11 mouse cellular contexts compared by ENCODE assay signal in the genomic region with DNA sequence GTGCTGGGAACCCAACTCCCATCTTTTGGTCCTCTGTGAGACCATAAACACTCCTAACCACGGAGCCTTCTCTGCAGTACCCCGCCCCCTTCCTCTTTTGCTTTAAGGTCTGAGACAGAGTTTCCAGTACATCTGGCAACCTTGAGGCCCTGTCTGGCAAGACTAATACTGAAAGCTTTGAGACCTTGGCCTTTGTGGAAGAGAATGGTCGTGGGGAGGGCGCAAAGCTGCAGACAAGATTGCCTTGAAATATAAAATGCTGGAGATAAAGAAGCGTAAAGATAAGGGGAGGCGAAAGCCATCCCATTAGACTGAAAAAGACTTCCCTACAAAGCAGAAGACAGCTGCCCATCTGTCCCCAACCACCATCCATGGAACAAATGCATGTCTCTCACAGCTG. TPM values are rescaled to one million over a fixed set of nuclear protein-coding genes. Genes with fewer than 3 reads are reported as not detected.
DNase-seq lines count a peak whose midpoint lies in the region; ATAC-seq lines count a peak whose summit lies in the region.
"Had no signal": no experiment of that assay in that cellular context is flagged by ENCODE, and none has a peak within 500 bp of the region (broad histone marks: within the 10 kb centered on the region; RNA-seq: fewer than 3 reads in every experiment).

No protein-coding gene starts in this region.

- H3K27ac ChIP-seq in kidney, embryonic 14.5 days (ENCODE audit: low read depth, low read length), result no peak overlapping the region
- no peak overlapping the region for H3K27ac ChIP-seq in hindbrain, embryonic 14.5 days
- H3K27ac ChIP-seq in midbrain, embryonic 13.5 days, result no peak overlapping the region

- no peak for ATAC-seq in kidney, embryonic 14.5 days (ENCODE audit: low FRiP score, low TSS enrichment)
- ATAC-seq in hindbrain, embryonic 14.5 days (ENCODE audit: low FRiP score), result no peak
- no peak for ATAC-seq in midbrain, embryonic 13.5 days

- DNase-seq in kidney, postnatal 36 days, result no peak
- peak; percentile 69 for DNase-seq in adrenal gland, postnatal 14 days
- DNase-seq in hindbrain, embryonic 14.5 days (ENCODE audit: low spot score), result no peak
- no peak for DNase-seq in spleen, postnatal 4 days (ENCODE audit: low spot score in 2 of 2)
- DNase-seq in thymus, postnatal 36 days, result no peak
- no peak for DNase-seq in layer of hippocampus, adult 18-20 months (ENCODE audit: low spot score in 2 of 2)
- DNase-seq: thymus, adult 18-20 months had no signal

- no peaks in the 10 kb centered on the region; the same call in 1 of the 2 replicates for H3K36me3 ChIP-seq in kidney, embryonic 14.5 days (ENCODE audit: control insufficient read depth, insufficient read depth, low read length)
- H3K36me3 ChIP-seq in hindbrain, embryonic 14.5 days (replicated peaks; ENCODE audit: control insufficient read depth, insufficient read depth), result 0 out of 2 replicates have a peak, but pooled peaks cover 7% of the 10 kb centered on the region
- peaks cover 8% of the 10 kb centered on the region; the same call in 1 of the 2 replicates for H3K36me3 ChIP-seq in midbrain, embryonic 13.5 days

- H3K4me1 ChIP-seq in kidney, embryonic 14.5 days (ENCODE audit: control insufficient read depth, insufficient read depth, low read length), result 0 out of 2 replicates have a peak, but pooled peaks cover 6% of the 10 kb centered on the region
- peaks cover 18% of the 10 kb centered on the region for H3K4me1 ChIP-seq in hindbrain, embryonic 14.5 days (replicated peaks; ENCODE audit: control insufficient read depth, insufficient read depth, low read length)
- peaks cover 29% of the 10 kb centered on the region for H3K4me1 ChIP-seq in midbrain, embryonic 13.5 days (replicated peaks)

- 77% methylated on average over 6 of the region's 6 CpGs for WGBS in kidney, embryonic 14.5 days
- 94% methylated on average over 6 of the region's 6 CpGs for WGBS in hindbrain, embryonic 14.5 days
- 91% methylated on average over 6 of the region's 6 CpGs for WGBS in midbrain, embryonic 13.5 days

- no peaks in the 10 kb centered on the region for H3K27me3 ChIP-seq in kidney, embryonic 14.5 days (ENCODE audit: control insufficient read depth, insufficient read depth, low read length)
- no peaks in the 10 kb centered on the region for H3K27me3 ChIP-seq in hindbrain, embryonic 14.5 days (ENCODE audit: control insufficient read depth, insufficient read depth, low read length)
- no peaks in the 10 kb centered on the region for H3K27me3 ChIP-seq in midbrain, embryonic 13.5 days

- H3K9ac ChIP-seq in kidney, embryonic 14.5 days (ENCODE audit: low read depth, low read length), result no peak overlapping the region
- peak overlapping the region; percentile 59 for H3K9ac ChIP-seq in hindbrain, embryonic 14.5 days
- peak overlapping the region; percentile 80; the same call in 1 of the 2 replicates for H3K9ac ChIP-seq in midbrain, embryonic 13.5 days (replicated peaks)

- peak overlapping the region; percentile 63; the same call in 1 of the 2 replicates for H3K4me3 ChIP-seq in kidney, embryonic 14.5 days (ENCODE audit: low read length)
- peak overlapping the region; percentile 54; the same call in 1 of the 2 replicates for H3K4me3 ChIP-seq in hindbrain, embryonic 14.5 days (replicated peaks; ENCODE audit: low read length)
- peak overlapping the region; percentile 64 for H3K4me3 ChIP-seq in midbrain, embryonic 13.5 days (replicated peaks)

- peak overlapping the region; percentile 84; the same call in 1 of the 2 replicates for H3K4me2 ChIP-seq in kidney, embryonic 14.5 days (replicated peaks; ENCODE audit: low read depth, low read length)
- H3K4me2 ChIP-seq in hindbrain, embryonic 14.5 days (replicated peaks), result peak overlapping the region; percentile 65
- H3K4me2 ChIP-seq in midbrain, embryonic 13.5 days (replicated peaks), result peak overlapping the region; percentile 75

- H3K9me3 ChIP-seq in kidney, embryonic 14.5 days (ENCODE audit: control insufficient read depth, low read length), result no peaks in the 10 kb centered on the region
- no peaks in the 10 kb centered on the region for H3K9me3 ChIP-seq in hindbrain, embryonic 14.5 days (ENCODE audit: control insufficient read depth, low read length)
- no peaks in the 10 kb centered on the region for H3K9me3 ChIP-seq in midbrain, embryonic 13.5 days

RNA-seq across cellular contexts. Expression of a gene that starts 1.3 kb away (rescaled TPM):
- 9.2 and 13.1 TPM in 2 replicates for polyA plus RNA-seq in kidney, embryonic 14.5 days (2014; fragmentation: Nextera tagmentation; extraction: Ambion mirVana)
- 592 and 605 TPM in 2 replicates for total RNA-seq in adrenal gland, postnatal 14 days (2021)
- 15.2 TPM in 2 replicates for polyA plus RNA-seq in hindbrain, embryonic 14.5 days (2014; fragmentation: Nextera tagmentation; extraction: Ambion mirVana)
- polyA plus RNA-seq in midbrain, embryonic 13.5 days (2015; fragmentation: Nextera tagmentation; extraction: Ambion mirVana), result 19.3 and 24.1 TPM in 2 replicates
- total RNA-seq in layer of hippocampus, adult 18-20 months (2021), result 10 to 100 TPM; 19.0 to 19.9 TPM

RNA-seq across cellular contexts. Expression of a gene that starts 8.5 kb away (rescaled TPM):
- not detected in 2 replicates for polyA plus RNA-seq in kidney, embryonic 14.5 days (2014; fragmentation: Nextera tagmentation; extraction: Ambion mirVana)
- total RNA-seq in adrenal gland, postnatal 14 days (2021), result 0.90 and 0.96 TPM in 2 replicates
- 0.33 and 0.35 TPM in 2 replicates for polyA plus RNA-seq in hindbrain, embryonic 14.5 days (2014; fragmentation: Nextera tagmentation; extraction: Ambion mirVana)
- polyA plus RNA-seq in midbrain, embryonic 13.5 days (2015; fragmentation: Nextera tagmentation; extraction: Ambion mirVana), result 0.06 and 0.12 TPM in 2 replicates
- total RNA-seq in layer of hippocampus, adult 18-20 months (2021), result 10 to 100 TPM; 43.3 to 44.8 TPM
- total RNA-seq: gastrocnemius, postnatal 4 days had no signal

RNA-seq across cellular contexts. Expression of a gene that starts 22.0 kb away (rescaled TPM):
- polyA plus RNA-seq in kidney, embryonic 14.5 days (2014; fragmentation: Nextera tagmentation; extraction: Ambion mirVana), result 0.32 and 0.39 TPM in 2 replicates
- 18.4 and 21.2 TPM in 2 replicates for total RNA-seq in adrenal gland, postnatal 14 days (2021)
- polyA plus RNA-seq in hindbrain, embryonic 14.5 days (2014; fragmentation: Nextera tagmentation; extraction: Ambion mirVana), result 1.4 and 1.5 TPM in 2 replicates
- polyA plus RNA-seq in midbrain, embryonic 13.5 days (2015; fragmentation: Nextera tagmentation; extraction: Ambion mirVana), result 0.41 and 0.43 TPM in 2 replicates
- total RNA-seq in layer of hippocampus, adult 18-20 months (2021), result 10 to 100 TPM; 16.7 to 17.3 TPM

RNA-seq across cellular contexts. Expression of a gene that starts 31.5 kb away (rescaled TPM):
- polyA plus RNA-seq in kidney, embryonic 14.5 days (2014; fragmentation: Nextera tagmentation; extraction: Ambion mirVana), result 0.14 and 0.15 TPM in 2 replicates
- not detected in 2 replicates for total RNA-seq in adrenal gland, postnatal 14 days (2021)
- polyA plus RNA-seq in hindbrain, embryonic 14.5 days (2014; fragmentation: Nextera tagmentation; extraction: Ambion mirVana), result 0.08 and 0.14 TPM in 2 replicates
- polyA plus RNA-seq in midbrain, embryonic 13.5 days (2015; fragmentation: Nextera tagmentation; extraction: Ambion mirVana), result not detected in 2 replicates
- 1 to 10 TPM in 1 of 2 experiments, under 1 TPM in 1; 0.20 to 1.0 TPM for total RNA-seq in layer of hippocampus, adult 18-20 months (2021)
- total RNA-seq: gastrocnemius, postnatal 4 days had no signal
- polyA plus RNA-seq: neural tube, embryonic 11.5 days had no signal

RNA-seq across cellular contexts. Expression of a gene that starts 46.3 kb away (rescaled TPM):
- not detected in 2 replicates for polyA plus RNA-seq in kidney, embryonic 14.5 days (2014; fragmentation: Nextera tagmentation; extraction: Ambion mirVana)
- 0.33 and 0.38 TPM in 2 replicates for total RNA-seq in adrenal gland, postnatal 14 days (2021)
- 0.15 TPM in 1 of 2 replicates, not detected in the other for polyA plus RNA-seq in hindbrain, embryonic 14.5 days (2014; fragmentation: Nextera tagmentation; extraction: Ambion mirVana)
- 0.05 TPM in 1 of 2 replicates, not detected in the other for polyA plus RNA-seq in midbrain, embryonic 13.5 days (2015; fragmentation: Nextera tagmentation; extraction: Ambion mirVana)
- total RNA-seq in layer of hippocampus, adult 18-20 months (2021), result under 1 TPM; 0.66 to 0.79 TPM
- total RNA-seq: gastrocnemius, postnatal 4 days had no signal
- polyA plus RNA-seq: neural tube, embryonic 11.5 days had no signal
